Comparison of ENCODE assay signal across 19 mouse cellular contexts in the genomic region with DNA sequence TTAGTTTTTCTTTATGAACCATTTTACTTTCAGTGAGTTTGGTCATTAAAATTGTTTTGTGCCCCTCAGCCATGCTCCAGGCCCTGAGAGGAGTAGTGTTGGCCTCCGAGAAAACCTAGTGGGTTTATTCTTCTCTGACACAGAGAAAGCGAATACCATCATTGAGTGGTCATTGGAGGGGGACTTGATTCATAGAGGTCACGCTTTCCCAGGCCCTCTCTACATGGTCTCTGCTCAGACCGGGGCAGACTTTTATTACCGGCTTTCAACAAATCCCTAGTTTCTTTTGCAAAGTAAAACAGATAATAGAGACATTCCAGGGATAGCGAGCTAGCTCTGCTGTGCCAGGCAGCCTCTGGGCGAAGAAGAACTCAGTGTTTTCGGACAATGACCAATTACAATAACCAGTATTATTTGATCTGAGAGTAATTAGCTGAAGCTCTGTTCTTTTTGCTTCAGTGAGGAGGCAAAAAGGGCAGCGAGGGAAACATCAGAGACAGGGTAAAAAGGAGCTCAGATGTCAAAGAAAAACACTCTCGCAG.
DNase-seq lines count a peak whose midpoint lies in the region; ATAC-seq and TF ChIP-seq lines count a peak whose summit lies in the region.
"Had no signal": no experiment of that assay in that cellular context is flagged by ENCODE, and none has a peak within 500 bp of the region (broad histone marks: within the 10 kb centered on the region; RNA-seq: fewer than 3 reads in every experiment).

No protein-coding gene starts in this region.

- H3K27me3 ChIP-seq in cerebellum, adult 2 months (ENCODE audit: control insufficient read depth, insufficient read depth, low read length) = no peaks in the 10 kb centered on the region
- H3K27me3 ChIP-seq in kidney, embryonic 14.5 days (ENCODE audit: control insufficient read depth, insufficient read depth, low read length) = no peaks in the 10 kb centered on the region
- peaks cover 46% of the 10 kb centered on the region; the same call in 1 of the 2 replicates for H3K27me3 ChIP-seq in heart, embryonic 10.5 days (ENCODE audit: insufficient read depth, poor library complexity, severe bottlenecking)
- H3K27me3 ChIP-seq: hindbrain, embryonic 15.5 days; limb, embryonic 15.5 days had no signal

- H3K9ac ChIP-seq in kidney, embryonic 14.5 days (ENCODE audit: low read depth, low read length) = no peak overlapping the region
- H3K9ac ChIP-seq: heart, embryonic 15.5 days; hindbrain, embryonic 15.5 days; limb, embryonic 15.5 days had no signal

- H3K4me2 ChIP-seq in kidney, embryonic 14.5 days (replicated peaks; ENCODE audit: low read depth, low read length) = no peak overlapping the region
- H3K4me2 ChIP-seq: heart, embryonic 15.5 days; hindbrain, embryonic 15.5 days; limb, embryonic 15.5 days had no signal

- no peaks in the 10 kb centered on the region for H3K9me3 ChIP-seq in kidney, embryonic 14.5 days (ENCODE audit: control insufficient read depth, low read length)
- H3K9me3 ChIP-seq in heart, embryonic 10.5 days = no peaks in the 10 kb centered on the region
- H3K9me3 ChIP-seq: heart, embryonic 15.5 days; hindbrain, embryonic 15.5 days; limb, embryonic 15.5 days had no signal

- TF ChIP-seq CTCF in cerebellum, adult 2 months (IDR thresholded peaks at IDR 0.05; ENCODE audit: borderline replicate concordance, insufficient read depth, low read depth, low read length) = no peak

- peak overlapping the region; percentile 59; the same call in 1 of the 2 replicates for H3K27ac ChIP-seq in cerebellum, adult 2 months (ENCODE audit: insufficient read depth, low read length)
- peak overlapping the region; percentile 56; the same call in 1 of the 2 replicates for H3K27ac ChIP-seq in kidney, embryonic 14.5 days (ENCODE audit: low read depth, low read length)
- H3K27ac ChIP-seq in heart, embryonic 10.5 days = no peak overlapping the region; the same call in none of the 2 replicates
- H3K27ac ChIP-seq: heart, embryonic 15.5 days; hindbrain, embryonic 15.5 days; limb, embryonic 15.5 days; stomach, postnatal 0 days had no signal

- ATAC-seq in kidney, embryonic 14.5 days (ENCODE audit: low FRiP score, low TSS enrichment) = peak; percentile 73
- ATAC-seq: intestine, postnatal 0 days had no signal

- no peak for DNase-seq in cerebellum, adult 2 months
- DNase-seq in cerebellum, postnatal 14 days = no peak
- no peak for DNase-seq in kidney, postnatal 14 days
- peak; percentile 42 for DNase-seq in retina, postnatal 1 day
- DNase-seq in retina, embryonic 14.5 days (ENCODE audit: low spot score) = no peak
- peak; percentile 30 for DNase-seq in yolk sac, embryonic 10.5 days (ENCODE audit: low spot score)
- DNase-seq in heart, embryonic 10.5 days (ENCODE audit: low spot score) = no peak
- DNase-seq: adrenal gland, postnatal 14 days; cerebellum, postnatal 36 days; lung, adult 18-20 months; lung, postnatal 4 days; midbrain, embryonic 14.5 days; thymus, postnatal 36 days had no signal

- no peaks in the 10 kb centered on the region for H3K4me1 ChIP-seq in cerebellum, adult 2 months (ENCODE audit: control insufficient read depth, insufficient read depth, low read length)
- peaks cover 40% of the 10 kb centered on the region for H3K4me1 ChIP-seq in kidney, embryonic 14.5 days (ENCODE audit: control insufficient read depth, insufficient read depth, low read length)
- H3K4me1 ChIP-seq in heart, embryonic 10.5 days = peaks cover 13% of the 10 kb centered on the region

- H3K4me3 ChIP-seq in cerebellum, adult 2 months (replicated peaks; ENCODE audit: insufficient read depth, low read depth, low read length) = no peak overlapping the region
- no peak overlapping the region for H3K4me3 ChIP-seq in kidney, embryonic 14.5 days (ENCODE audit: low read length)
- no peak overlapping the region for H3K4me3 ChIP-seq in heart, embryonic 10.5 days
- H3K4me3 ChIP-seq: heart, embryonic 15.5 days; hindbrain, embryonic 15.5 days; limb, embryonic 15.5 days had no signal

- H3K36me3 ChIP-seq in kidney, embryonic 14.5 days (ENCODE audit: control insufficient read depth, insufficient read depth, low read length) = no peaks in the 10 kb centered on the region
- peaks cover 3% of the 10 kb centered on the region; the same call in 1 of the 2 replicates for H3K36me3 ChIP-seq in heart, embryonic 10.5 days
- H3K36me3 ChIP-seq: heart, embryonic 15.5 days; hindbrain, embryonic 15.5 days; limb, embryonic 15.5 days had no signal

- 73% methylated on average over 10 of the region's 10 CpGs for WGBS in cerebellum, adult 2 months
- WGBS in kidney, embryonic 14.5 days = 17% methylated on average over 10 of the region's 10 CpGs
- 61% methylated on average over 10 of the region's 10 CpGs for WGBS in heart, embryonic 10.5 days

- no peak for TF ChIP-seq POLR2A in cerebellum, adult 2 months (IDR thresholded peaks at IDR 0.05; ENCODE audit: borderline replicate concordance, insufficient read depth, low read length)

Comparison
In these comparisons a context has a peak if more than half of its experiments do, and no peak if none do; other contexts are left out.
1. DNase-seq: peak in retina, postnatal 1 day (single experiment) and yolk sac, embryonic 10.5 days (single experiment); none in cerebellum, adult 2 months (0 of 2), cerebellum, postnatal 14 days (0 of 2), kidney, postnatal 14 days (single experiment), retina, embryonic 14.5 days (single experiment) and heart, embryonic 10.5 days (single experiment).